Mouse (Mus musculus) cerebellum, adult 8-10 months (tissue): ENCODE measurements at regions not wholly inside any gene's neighbourhood (a gene's known extent, or its start where the extent isn't known, plus 50 kb on each side); places are given as distances from the start of the nearest gene placed in this dataset.

Experiments
- DNase-seq: peaks from one replicate; pipeline ENCODE4 v3.0.0; 2022

DNA sequence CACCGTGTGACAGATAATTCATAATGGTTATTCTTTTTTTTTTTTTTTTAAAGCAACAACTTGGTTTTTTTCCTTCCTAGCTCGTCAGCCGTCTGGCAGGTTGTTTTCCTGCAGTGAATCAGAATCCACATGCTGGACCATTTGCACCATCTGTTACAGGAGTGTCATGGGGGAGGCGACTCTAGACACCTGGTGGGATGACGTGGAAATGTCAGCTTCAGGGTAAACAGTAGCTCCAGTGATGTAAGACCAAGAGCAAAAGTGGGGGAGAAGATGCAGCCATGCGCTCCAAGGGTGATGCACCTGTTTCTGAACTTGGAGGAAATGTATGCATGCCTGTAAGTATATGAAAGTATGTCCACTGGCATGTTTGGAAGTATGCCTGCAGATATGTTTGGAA, 278.5 kb upstream of the Prickle1 start:
- DNase-seq = no peak

DNA sequence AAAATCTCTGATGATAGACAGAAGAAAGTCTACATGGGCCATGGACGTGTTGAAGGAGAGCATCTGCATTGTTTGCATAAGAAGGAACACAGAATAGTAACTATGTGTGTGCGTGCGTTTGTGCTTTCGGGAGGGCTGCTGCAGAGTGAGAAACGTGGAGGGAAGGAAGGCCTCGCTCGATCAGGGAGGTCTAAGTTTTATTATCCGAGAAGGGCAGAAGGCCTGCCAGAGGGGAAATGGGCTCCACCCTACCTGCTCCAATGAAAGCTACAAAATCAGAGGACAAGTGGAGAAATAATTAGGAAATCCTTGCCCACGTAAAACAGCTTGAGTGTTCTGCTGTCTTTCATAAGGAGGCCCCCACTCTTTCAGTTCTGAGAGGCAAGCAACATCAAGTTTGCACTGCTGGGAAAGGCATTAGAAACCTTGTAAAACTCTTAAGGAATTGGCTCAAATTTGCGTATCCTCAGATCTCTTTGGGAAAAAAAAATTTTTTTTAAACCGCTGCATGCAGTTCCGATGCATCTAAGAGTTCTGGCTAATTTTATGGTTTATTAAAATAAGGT, 261.7 kb upstream of the Prickle1 start:
- no peak for DNase-seq

DNA sequence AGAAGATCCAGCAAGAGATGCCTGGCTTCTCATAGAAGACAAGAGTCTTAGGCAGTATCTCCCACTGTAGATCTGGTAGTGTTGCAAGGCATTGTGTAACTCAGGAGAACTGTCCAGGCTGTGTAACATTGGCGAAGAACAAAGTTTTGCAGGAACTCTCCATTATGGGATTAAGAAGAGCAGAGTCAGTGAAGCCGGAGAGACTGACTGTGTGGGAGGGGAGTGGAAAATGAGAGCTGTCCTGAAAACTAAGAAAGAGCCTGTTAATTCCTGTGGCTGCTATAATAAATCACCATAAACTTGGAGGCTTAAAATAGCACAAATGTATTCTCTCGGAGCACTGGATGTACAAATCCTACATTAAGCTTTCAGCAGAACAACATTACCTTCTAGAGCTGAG, 257.5 kb upstream of the Prickle1 start:
- no peak for DNase-seq

DNA sequence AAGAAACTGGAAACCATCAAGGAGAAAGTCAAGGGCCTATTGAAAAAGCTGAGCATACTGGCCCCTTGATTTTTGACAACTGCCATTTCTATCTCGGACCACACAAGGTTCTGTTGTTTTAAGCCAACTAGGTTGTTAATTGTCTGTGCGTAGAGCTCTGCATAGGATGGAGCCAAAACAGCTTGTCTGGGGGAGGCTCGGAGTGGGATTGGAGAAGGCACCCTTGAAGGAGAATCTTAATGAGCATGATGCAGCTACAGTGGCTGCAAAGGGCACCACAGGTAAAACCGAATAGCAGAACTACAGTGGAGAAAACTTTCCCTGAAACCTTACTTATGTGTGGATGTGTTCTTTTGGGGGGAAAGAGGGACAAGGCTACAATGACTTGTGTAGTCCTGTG, 256.4 kb upstream of the Prickle1 start:
- no peak for DNase-seq

DNA sequence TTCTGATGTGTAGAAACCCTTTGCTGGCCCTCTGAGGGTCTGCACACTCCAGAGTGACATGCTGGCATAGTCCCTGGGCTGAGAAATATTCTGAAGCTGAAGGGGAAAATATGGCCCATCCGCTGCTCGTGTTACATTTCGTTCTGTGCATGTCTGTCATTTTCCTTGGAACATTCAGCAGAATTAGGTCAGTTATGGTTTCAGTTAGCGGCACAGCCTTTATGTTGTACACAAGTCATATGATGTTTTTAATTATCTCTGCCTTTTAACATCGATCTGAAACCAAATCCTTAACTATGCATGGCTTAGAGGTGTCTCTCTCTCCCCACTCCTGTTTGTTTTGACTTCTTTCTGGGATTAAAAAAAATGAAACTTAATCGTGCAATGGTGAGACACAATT, 254.7 kb upstream of the Prickle1 start:
- no peak for DNase-seq

DNA sequence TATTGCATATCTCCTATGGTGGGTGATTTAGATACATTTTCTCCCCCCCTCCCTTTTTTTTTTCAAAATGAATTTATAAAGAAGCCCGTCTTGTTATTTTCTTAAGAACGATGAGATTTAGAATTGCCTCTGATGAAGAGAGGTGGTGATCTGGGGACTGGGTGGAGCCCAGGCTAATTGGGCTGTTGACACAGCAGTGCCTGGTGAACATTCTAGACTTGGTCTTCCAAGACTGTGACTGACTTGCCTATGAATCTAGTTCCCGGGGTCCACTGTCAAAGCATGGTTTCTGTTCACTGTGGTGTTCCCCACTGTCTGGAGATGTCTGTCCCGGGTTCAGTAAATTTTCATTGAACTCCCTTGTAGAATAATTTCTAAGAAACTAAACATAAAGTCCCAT, 253.1 kb upstream of the Prickle1 start:
- DNase-seq = no peak

DNA sequence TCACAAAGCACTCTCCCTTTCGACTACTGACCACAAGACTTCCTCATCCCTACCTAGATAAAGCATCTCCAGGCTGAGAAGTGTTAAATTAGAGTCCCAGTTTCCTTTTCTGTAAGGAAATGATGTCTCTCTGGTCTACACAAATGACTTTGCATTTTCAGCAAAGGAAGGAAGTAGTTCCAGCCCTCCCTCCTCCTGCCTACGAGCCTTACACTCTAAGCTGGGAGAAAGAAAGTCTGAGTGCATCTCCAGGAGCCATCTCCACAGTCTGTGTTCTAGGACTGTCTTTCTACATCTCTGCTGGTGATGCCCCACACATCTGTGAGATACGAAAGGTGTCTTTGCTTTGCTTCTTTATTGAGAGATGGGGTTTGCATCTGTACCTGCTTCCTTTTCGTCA, 251.1 kb upstream of the Prickle1 start:
- no peak for DNase-seq

DNA sequence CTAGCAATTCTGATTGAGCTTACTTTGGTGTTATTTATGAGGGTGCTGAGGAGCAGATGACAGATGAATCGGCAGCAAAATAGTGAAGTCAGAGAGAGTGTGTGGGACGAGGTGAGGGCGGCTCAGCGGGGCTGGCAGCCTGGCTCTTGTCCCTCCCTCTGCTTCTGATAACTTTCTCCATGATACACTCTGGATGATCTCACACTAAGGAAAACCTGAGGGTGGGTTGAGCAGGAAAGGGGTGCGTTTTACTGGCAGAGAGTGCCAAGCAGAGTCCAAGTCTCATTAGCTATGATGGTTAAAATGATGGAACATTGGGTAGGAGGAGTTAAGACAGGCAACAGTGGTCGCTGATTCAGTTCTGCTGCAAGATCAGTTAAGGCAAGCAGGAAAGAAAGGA, 250.1 kb upstream of the Prickle1 start:
- DNase-seq = no peak

DNA sequence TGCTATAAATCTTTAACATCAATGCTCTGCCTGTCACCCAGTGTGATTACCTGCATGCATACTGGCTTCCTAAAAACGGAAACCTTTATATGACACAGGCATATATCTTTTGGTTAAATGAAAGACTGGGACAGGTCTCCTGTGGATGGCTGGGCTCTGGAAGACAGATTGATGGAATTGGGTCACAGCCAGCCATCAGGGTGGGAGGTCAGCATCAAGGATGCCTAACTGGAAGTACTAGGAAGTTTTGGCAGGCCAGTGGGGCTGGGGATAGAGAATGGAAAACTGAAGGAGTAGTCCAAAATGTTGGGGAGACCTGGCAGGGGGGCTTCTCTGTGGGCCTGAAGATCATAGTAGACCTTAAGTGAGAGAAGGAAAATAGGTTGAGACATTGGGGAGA, 237.3 kb upstream of the Prickle1 start:
- no peak for DNase-seq

DNA sequence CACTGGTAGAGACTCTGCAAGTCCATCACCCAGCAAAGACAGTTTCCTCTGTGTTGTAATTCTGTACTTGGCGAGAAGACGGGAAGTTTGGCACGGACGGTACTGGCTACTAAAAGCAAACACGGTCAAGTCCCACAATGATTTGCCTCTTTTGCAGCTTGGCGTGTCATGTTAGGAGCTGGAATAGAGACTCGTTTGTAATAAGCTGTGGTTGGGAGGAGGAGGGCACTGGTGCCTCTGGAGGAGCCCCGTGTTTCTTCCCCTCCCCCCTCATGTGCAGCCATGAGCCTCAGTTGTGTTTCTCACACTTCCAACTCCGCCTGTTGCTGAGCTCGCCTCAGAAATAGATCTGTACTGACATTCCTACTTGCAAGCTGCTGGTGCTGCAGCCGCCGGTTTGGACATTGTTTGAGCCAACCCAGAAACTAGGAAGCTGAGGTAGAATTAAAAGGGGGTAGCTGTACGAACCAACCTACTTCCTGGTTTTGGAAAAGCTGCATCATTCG, 236.8 kb upstream of the Prickle1 start:
- DNase-seq = no peak

DNA sequence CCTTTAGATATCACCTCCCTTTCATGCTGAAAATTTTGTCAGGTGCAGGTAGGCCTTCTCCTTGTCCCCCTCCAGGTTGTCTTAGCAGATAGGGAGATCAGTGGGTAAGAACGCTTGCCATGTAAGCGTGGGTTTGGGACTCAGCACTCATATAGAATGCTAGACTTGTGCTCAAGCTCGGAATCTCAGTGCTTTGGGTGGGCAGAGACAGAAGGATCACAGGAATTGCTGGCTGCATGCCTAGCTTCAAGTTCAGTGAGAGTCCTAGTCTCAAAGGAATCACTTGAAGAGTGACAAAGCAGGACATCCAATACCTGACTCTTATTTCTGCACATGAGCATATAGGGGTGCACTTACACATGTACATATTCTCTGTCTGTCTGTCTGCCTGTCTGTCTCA, 235.5 kb upstream of the Prickle1 start:
- DNase-seq = no peak

DNA sequence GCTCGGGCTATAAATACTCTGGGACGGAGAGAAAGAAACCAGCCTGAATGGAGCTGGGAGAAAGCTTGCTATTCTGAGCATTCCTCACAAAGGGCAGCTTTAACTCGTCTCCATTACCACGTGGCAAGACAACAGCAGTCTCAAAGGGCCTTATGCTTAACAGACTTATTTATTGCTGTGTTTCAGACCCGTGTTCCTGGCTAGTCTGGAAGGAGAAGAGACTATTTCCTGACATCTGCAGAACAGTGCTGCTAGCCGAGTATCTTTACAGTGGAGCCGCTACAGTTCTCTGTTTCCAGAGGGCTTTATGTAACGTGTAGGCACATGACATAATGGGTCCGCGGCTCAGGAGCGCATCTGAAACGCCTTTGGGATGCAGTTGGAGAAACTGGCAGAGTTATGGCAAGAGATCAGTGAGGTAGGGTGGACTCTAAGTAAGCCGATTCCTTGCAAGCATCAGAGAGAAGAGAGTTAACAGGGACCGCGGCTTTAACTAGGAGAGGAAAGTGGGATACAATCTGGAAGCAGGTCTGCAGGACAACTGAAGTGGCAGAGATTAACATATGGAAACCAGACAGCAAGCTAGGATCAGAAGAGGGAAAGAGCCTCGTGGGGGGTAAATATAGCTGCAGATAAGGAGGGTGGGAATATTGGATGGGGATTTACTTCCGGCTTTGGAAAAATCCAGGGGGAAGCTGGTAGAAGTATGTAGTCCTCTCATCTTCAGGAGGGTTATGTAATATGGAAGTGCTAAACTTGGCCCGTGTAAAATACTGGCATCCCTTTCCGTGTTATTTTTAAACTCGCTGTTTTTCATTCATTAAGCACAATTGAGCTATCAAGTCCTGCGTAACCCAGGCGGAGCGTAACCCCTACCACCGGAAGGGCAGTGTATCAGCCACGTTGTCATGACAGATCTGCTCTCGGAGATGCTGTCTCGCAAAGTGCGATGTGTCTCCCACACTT, 229.3 kb upstream of the Prickle1 start:
- no peak for DNase-seq

DNA sequence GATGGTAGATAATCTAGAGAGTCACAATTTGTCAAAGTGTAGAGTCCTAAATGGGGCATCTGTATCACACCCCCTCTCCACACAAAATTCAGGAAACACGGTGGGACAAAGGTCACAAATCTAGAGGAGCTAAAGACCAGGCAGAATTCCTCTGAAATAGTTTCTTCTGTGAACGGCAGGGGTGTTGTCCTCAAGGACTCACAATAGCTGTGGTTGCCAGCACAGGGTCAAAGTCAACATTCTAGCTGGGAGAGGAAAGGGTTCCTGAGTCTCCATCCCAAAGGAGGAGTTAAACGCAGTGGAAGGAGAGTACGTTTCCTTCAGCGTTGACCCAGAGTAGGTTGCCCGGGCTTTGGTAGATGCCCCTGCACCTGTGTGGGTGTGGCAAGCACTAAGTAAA, 225.5 kb upstream of the Prickle1 start:
- no peak for DNase-seq

DNA sequence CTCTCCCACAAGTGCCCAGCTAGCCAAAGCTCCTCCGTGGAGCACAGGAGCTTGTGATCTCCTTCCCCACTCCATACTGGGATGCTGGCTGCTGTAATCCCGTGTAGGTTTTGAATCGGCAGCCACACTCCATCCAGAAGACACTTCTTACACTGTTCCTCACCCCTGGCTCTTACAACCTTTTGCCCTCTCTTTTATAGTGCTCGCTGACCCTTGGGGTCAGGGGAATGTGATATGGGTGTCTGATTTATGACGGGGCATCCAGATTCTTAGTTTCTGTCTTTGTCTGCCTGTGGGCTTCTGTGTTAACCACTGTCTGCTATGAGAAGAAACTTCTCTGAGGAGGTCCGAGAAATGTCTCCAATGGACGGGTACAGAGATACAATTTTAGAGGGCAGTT, 216.3 kb upstream of the Prickle1 start:
- DNase-seq = no peak

DNA sequence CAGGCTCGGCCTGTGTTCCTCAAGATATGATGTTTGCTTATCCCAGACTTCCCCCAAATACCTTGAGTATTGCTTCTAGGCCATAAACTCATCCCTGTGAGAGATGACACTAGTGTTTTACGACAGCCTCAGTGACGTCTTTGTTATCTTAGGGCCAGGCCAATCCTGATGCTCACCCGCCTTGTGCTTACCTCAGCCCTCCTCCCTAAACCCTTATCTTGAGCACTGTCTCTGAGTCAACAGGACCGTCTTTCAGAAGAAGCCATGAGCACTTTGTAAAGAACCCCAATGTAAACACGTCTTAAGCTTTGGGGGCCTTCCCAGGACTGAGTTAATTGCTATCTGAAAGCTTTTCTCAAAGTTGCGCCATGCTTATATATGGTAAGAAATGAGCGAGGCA, 212.3 kb upstream of the Prickle1 start:
- no peak for DNase-seq

DNA sequence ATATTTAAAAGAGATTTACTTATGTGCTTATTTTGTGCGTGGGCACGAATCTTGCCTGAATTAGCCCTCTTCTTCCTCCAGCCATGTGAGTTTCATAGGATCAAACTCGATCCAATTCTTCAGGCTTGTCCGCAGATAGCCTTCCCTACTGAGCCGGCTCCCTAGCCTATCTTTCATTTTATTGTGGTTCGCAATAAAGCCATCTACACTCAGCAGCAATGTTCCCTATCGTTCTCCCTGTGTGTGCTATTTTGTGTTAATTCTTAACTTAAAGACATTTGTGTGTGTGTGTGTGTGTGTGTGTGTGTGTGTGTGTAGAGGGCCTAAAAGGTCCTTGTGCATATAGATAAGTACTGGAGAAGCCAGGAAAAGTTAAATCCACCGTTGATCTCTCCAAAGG, 211.8 kb upstream of the Prickle1 start:
- no peak for DNase-seq

DNA sequence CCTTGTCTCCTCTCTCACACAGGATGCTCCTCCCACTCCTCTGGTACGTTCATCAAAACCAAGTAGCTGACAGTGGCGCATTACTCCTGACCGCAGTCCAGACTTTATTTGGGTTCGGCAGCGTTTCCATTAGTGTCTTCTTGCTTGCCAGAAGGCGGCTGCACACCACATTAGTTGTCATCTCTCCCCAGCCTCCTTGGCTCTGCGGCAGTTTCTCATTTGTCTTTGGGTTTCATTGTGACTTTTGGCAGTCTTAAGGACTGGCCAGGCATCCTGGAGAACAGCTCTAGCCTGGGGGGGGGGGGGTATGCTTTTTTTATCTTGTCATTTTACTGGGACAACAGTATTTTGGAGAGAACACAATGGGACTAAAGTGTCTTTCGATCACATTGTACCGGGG, 209.0 kb upstream of the Prickle1 start:
- DNase-seq = no peak

DNA sequence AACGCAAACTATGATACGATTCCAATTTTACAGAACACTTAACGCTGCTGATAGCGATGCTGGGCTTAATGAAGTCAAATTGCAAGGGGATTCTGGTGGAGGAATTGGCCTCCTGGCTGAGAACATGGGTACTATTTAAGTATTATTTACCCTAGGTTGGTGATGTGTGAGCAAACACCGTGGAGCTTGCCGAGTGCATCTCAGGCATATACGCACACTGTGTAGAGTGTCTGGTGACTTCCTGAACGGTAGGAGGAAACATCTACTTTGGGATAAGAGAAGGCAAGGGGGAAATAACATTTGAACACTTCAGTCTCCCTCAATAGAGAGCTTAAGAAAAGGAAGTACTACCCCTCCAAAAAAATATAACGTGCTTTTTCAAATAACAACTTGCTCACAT, 194.8 kb upstream of the Prickle1 start:
- no peak for DNase-seq

DNA sequence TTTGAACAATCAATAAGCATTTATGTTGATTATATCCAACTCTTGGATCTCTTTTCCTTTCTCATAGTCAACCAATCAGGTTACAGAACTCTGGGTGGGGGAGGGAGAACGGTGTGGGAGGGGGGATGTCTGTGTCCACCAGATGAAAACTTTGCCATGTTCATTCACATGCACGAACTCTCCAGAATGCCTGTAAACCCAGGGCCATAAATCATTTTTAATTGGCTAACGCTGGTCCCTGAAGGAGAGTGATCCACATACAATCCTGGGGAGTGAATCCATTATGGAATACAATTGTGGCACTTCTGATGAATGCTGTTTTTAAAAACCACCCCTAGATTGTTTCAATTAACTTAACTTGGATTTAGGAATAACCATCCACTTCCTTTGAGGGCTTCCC, 194.1 kb upstream of the Prickle1 start:
- no peak for DNase-seq

DNA sequence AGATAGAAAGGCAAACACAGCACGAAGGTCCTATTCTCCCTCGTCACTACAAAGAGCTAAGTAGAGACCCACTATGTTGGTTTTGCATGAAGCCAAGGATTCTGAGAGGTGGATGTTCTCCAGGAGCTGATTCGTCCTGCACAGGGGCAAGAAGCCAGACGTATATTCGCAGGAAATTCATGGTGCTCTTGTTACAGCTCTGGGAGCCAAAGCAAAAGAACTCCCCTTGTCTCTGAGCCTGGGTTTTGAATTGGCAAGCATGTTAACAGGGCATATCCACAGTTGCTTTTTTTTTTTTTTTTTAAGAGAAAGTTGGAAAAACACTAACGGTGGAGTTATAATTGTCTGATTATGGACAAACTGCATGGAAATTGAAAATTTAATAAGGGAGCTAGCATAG, 191.7 kb upstream of the Prickle1 start:
- DNase-seq = no peak

DNA sequence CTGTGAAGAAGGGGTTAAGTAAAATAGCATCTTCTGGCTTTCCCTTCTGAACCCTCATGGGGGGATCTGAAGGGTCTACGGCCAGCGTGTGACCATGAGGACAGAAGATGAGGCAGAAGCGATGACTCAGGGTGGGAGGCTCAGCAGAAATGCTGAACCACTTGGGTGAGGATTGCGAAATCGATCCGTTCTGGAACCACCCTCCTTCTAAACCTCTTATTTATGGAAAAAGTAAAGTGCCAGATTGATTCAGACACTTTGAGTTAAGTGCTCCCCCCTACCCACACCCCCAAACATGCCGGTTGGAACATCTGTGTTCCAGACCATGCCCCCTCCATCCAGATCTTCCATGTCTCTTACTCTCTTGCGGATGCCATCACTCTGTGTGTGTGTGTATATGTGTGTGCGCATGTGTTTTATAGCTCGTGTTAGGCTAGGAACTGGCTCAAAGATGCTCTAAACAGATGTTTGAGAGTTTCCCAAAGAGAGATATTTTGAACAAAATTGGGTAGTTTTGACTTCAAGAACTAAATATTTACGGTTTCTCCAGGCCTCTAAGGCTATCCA, 190.2 kb upstream of the Prickle1 start:
- DNase-seq = no peak

DNA sequence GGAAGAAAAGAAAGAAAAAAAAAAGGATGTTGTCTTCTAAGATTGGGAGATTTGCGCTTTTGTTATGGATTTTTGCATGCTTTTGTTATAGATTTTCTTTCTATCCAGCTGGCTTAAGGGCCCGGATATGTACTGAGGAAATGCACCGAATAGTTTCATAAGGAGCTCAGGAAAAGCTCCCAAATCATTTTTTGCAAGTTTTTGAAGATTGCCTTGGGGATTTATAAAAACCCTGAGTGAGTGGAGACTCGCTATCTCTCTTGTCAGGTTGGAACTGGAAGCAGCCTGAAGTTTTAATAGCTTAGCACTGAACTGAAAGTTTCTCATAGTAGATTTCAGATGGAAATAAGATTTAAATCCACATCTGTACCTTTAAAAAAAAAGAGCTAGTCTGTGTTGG, 188.0 kb upstream of the Prickle1 start:
- DNase-seq = no peak

DNA sequence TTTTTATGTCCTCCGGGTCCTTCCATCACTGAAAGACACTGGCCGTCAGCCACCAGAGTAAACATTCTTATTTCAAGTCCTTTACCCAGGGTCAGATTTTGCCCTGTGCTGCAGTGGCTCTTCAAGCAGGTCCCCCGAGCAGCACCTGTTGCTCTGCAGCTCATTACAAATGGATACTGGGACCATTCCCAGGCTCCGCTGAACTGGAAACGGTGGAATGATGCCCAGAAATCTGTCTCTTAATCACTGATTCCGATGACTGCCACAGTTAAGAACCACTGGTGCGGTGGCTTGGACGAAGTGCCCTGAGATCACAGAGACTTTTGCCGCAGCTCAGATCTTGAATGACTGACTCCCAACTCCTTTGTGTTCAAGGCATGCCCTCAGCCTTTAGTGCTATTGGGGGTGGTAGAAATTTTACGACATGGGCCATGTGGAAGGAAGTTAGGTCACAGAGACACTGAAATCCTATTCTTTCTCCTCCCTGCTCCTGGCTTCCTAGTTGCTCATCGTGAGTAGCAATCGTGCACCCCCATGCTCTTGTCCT, 179.6 kb upstream of the Prickle1 start:
- no peak for DNase-seq

DNA sequence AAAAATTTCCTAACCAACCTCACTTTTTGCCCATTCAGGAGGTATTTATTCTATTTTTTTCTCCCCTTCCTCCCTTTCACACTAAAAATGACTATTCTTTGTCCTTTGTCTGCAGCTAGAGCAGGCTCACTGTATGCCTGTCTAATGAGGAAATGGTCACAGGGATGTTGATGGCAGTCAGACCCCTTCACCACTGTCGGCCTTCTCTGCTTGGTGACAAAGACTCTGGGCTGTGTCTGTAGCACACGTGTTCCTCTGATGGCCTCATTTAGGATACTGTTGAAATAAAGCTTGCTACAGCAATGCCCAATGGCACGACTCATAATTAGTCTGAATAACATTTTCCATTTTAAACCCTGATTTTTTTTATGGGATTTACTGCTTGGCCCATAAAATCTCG, 178.6 kb upstream of the Prickle1 start:
- DNase-seq = no peak
